Mouse (Mus musculus): ENCODE data around the gene Gm45716. TPM values are rescaled to one million over a fixed set of nuclear protein-coding genes. Genes with fewer than 3 reads are reported as not detected.

Gm45716 gene
- 16.1 and 48.6 TPM in 2 replicates for polyA plus RNA-seq (2012; rRNA removed; ENCODE audit: low replicate concordance)

GRCm38 (mm10) chr11:90187441-90187840 lies at the start of gene Gm45716:
TSS of gene Gm45716 (plus strand) at chr11:90187683.

GRCm38 (mm10) chr11:90249025-90249650 lies 61.7 kb downstream of the Gm45716 start, which contains the start of gene Mmd:
TSS of gene Mmd (plus strand) at chr11:90249456.

Other genes starting within 250 kb of the Gm45716 start
- gene Pctp, start 184.8 kb upstream of the Gm45716 start, polyA plus RNA-seq (2012; rRNA removed; ENCODE audit: low replicate concordance): 2.3 and 5.1 TPM in 2 replicates
- 10.8 and 36.5 TPM in 2 replicates for gene Tmem100, start 157.3 kb upstream of the Gm45716 start, polyA plus RNA-seq (2012; rRNA removed; ENCODE audit: low replicate concordance)
- 307 and 781 TPM in 2 replicates for gene Mmd, start 61.8 kb downstream of the Gm45716 start, polyA plus RNA-seq (2012; rRNA removed; ENCODE audit: low replicate concordance)
- 3.6 and 8.7 TPM in 2 replicates for gene Hlf, start 203.2 kb downstream of the Gm45716 start, polyA plus RNA-seq (2012; rRNA removed; ENCODE audit: low replicate concordance)